8 mouse cellular contexts compared by ENCODE assay signal in the genomic region with DNA sequence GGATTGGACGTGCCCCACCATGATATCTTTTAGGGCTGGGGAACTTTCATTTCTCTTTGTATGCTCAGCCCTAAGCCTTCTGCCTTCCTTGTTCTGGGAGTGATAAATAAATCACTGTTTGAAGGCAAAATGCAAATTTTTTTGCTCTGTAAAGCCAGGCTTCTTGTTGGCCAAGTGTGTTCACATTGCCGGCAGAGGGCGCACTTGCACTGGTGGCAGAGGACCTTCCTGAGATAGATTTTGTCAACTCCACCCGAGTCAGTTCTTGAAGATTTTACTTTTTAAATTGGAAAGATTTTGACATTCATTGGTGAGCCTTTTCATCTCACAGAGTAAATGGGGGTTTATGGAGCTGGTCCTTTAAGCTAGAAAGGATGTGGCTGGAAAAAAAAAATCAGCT. TPM values are rescaled to one million over a fixed set of nuclear protein-coding genes. Genes with fewer than 3 reads are reported as not detected.
DNase-seq lines count a peak whose midpoint lies in the region; ATAC-seq and TF ChIP-seq lines count a peak whose summit lies in the region.

No protein-coding gene starts in this region.

- H3K4me3 ChIP-seq in cortical plate, adult 2 months (ENCODE audit: insufficient read depth, low read length): no peak overlapping the region
- no peak overlapping the region for H3K4me3 ChIP-seq in lung, embryonic 16.5 days (ENCODE audit: low read length)

- H3K36me3 ChIP-seq in lung, embryonic 16.5 days (ENCODE audit: control insufficient read depth, insufficient read depth, low read length): no peaks in the 10 kb centered on the region

- no peaks in the 10 kb centered on the region for H3K27me3 ChIP-seq in lung, embryonic 16.5 days (ENCODE audit: control insufficient read depth, insufficient read depth, low read depth, low read length)

- H3K27ac ChIP-seq in cortical plate, adult 2 months (ENCODE audit: insufficient read depth, low read length): no peak overlapping the region
- no peak overlapping the region for H3K27ac ChIP-seq in lung, embryonic 16.5 days (ENCODE audit: low read length)

- peak; percentile 93 for DNase-seq in CD4-positive, CD25-positive, alpha-beta regulatory T cell, adult 2 months (ENCODE audit: low read depth, low spot score)
- DNase-seq in WW6 (ENCODE audit: low read depth, low spot score): peak; percentile 28
- DNase-seq in heart, adult 8-10 months (ENCODE audit: low spot score): peak; percentile 82
- DNase-seq in kidney, postnatal 4 days: peak; percentile 96
- DNase-seq in right cerebral cortex, adult 2 months (ENCODE audit: low spot score in 2 of 2): peak; percentile 86 to 91
- DNase-seq in urinary bladder, postnatal 10 days (ENCODE audit: low spot score): peak; percentile 54

- peak overlapping the region; percentile 36; the same call in 1 of the 2 replicates for H3K4me2 ChIP-seq in lung, embryonic 16.5 days (ENCODE audit: low read depth, low read length)

- no peak for TF ChIP-seq POLR2A in cortical plate, adult 2 months (IDR thresholded peaks at IDR 0.05; ENCODE audit: extremely low read depth, insufficient read depth, low read length)

- no peaks in the 10 kb centered on the region for H3K4me1 ChIP-seq in cortical plate, adult 2 months (ENCODE audit: control insufficient read depth, insufficient read depth, low read length)
- 0 out of 2 replicates have a peak, but pooled peaks cover 2% of the 10 kb centered on the region for H3K4me1 ChIP-seq in lung, embryonic 16.5 days (replicated peaks; ENCODE audit: control insufficient read depth, insufficient read depth, low read length)

- no peak for ATAC-seq in lung, embryonic 16.5 days (ENCODE audit: low read depth)

- no peaks in the 10 kb centered on the region for H3K9me3 ChIP-seq in lung, embryonic 16.5 days (ENCODE audit: control insufficient read depth, low read length)

- 10% methylated on average over 4 of the region's 4 CpGs for WGBS in lung, embryonic 16.5 days

- H3K9ac ChIP-seq in lung, embryonic 16.5 days (ENCODE audit: low read length): no peak overlapping the region

- TF ChIP-seq CTCF in cortical plate, adult 2 months (IDR thresholded peaks at IDR 0.05; ENCODE audit: extremely low read depth, insufficient read depth, low read length): peak; percentile 88

RNA-seq across cellular contexts. Expression of a gene that starts 14.7 kb away (rescaled TPM):
- polyA plus RNA-seq in cortical plate, adult 2 months (2012; rRNA removed): 33.7 and 35.5 TPM in 2 replicates
- 10 to 100 TPM; 52.6 to 61.9 (median 58.5) TPM for total RNA-seq in heart, adult 8-10 months (2022)
- polyA plus RNA-seq in lung, embryonic 16.5 days (2015; fragmentation: Nextera tagmentation; extraction: Ambion mirVana): 17.9 and 18.9 TPM in 2 replicates

RNA-seq across cellular contexts. Expression of a gene that starts 26.7 kb away (rescaled TPM):
- 13.1 and 14.3 TPM in 2 replicates for polyA plus RNA-seq in cortical plate, adult 2 months (2012; rRNA removed)
- 1 to 10 TPM; 7.1 to 8.6 (median 8.1) TPM for total RNA-seq in heart, adult 8-10 months (2022)
- 16.8 TPM in 2 replicates for polyA plus RNA-seq in lung, embryonic 16.5 days (2015; fragmentation: Nextera tagmentation; extraction: Ambion mirVana)

RNA-seq across cellular contexts. Expression of a gene that starts 35.9 kb away (rescaled TPM):
- 0.48 and 0.49 TPM in 2 replicates for polyA plus RNA-seq in cortical plate, adult 2 months (2012; rRNA removed)
- total RNA-seq in heart, adult 8-10 months (2022): under 1 TPM in 2 of 4 experiments, not detected in 2; 0.12 to 0.16 TPM
- 1.4 and 2.6 TPM in 2 replicates for polyA plus RNA-seq in lung, embryonic 16.5 days (2015; fragmentation: Nextera tagmentation; extraction: Ambion mirVana)

Comparison
In these comparisons a context has a peak if more than half of its experiments do, and no peak if none do; other contexts are left out.
1. DNase-seq: peak in every context shown above with its lines; median percentile 96 in kidney, postnatal 4 days; 93 in CD4-positive, CD25-positive, alpha-beta regulatory T cell, adult 2 months; 88 in right cerebral cortex, adult 2 months; 82 in heart, adult 8-10 months; 54 in urinary bladder, postnatal 10 days; 28 in WW6.